Mouse (Mus musculus): ENCODE results near the gene Gpc6.

Gene Gpc6

DNA sequence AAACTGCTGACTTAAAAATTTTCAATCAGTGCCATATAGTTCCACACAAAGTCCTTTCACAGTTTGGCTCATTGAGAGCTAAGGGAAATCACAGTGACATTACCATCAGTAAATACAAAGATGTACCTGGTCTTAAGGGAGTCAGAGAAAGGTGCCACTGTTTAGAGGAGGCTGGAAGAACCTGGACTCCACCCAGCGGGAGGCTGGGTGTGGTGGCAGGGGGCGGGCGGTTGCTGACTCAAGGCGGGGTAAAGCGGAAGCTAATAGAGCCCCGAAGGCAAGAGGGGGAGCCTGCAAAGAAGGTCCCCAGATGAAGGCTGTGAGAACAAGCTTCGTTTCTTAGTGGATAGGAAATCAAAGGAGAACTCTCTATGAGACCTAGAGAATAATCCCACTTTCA, 861.5 kb downstream of the Gpc6 start:
- no peak for DNase-seq (ENCODE audit: low read depth, low spot score)

DNA sequence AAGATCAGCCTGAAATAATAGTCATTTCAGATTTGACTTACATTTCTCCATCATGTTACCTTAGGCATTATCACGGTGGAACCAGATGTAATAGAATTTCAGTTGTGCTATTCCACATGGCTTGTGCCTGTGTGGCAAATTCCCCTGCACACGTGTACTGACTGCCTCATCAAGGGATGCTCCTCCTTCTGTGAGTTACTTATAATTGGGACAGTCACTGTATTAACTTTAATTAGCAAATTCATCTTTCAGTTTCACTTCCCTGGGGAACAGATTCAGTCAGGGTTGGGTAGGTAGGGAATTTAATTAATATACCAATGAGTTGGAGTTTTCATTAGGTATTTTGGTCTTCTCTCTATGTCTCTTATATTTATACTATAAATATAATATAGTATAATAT, 869.8 kb downstream of the Gpc6 start:
- DNase-seq (ENCODE audit: low read depth, low spot score) = no peak

DNA sequence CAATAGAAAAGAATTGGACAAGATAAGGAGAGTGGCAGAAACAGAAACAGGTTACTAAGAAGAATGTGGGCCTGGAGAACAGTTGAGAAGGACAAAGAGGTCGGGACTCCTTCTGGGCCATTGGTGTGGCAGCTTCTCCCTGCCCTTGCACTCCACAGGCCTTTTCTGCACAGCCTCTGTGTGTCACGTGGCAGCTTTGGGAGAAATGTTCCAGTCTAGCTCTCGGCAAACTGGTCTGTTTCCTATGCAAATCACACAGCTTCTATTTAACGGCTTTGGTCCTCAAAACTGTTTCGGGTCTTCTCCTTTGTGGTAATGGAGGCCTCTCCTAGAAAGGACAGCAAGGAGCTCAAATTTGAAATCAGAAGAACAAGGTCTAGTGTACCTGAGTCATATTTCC, 871.5 kb downstream of the Gpc6 start:
- DNase-seq (ENCODE audit: low read depth, low spot score) = no peak

DNA sequence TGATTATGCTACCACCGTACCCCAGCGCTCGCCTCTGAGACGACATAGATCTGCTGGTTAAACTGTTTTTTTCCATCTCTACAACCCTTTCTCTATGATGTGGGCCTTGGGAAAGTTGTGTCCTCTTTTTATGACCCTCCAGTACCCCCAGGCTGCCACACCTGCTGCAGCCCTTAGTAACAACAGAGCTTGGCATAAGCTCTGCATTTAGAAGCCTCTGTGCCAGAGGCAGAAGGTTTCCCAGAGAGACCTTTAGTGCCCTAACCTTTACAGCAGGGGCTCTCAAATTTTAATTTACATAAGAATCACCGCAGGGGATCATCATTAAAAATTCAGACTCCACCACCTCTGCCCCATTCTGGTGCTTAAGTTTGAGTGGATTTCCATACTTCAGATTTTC, 875.3 kb downstream of the Gpc6 start:
- no peak for DNase-seq (ENCODE audit: low read depth, low spot score)

DNA sequence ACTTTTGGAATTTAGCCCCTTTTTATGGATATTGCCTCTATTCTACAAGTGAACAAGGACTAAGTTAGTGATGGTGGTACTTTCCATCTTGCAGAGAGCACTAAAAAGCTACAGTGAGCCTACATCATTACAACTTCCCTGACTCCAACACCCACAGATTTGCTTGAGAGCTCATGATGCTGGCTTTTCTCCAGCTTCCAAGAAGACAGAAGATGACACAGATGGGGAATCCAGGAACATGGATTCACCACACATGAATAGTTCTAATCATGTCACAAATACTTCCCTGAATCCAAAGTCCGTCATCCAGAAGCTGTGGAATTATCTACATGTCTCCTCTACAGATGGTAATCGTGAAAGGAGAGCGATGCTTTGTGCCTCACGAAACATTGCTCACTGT, 882.7 kb downstream of the Gpc6 start:
- DNase-seq (ENCODE audit: low read depth, low spot score) = no peak

DNA sequence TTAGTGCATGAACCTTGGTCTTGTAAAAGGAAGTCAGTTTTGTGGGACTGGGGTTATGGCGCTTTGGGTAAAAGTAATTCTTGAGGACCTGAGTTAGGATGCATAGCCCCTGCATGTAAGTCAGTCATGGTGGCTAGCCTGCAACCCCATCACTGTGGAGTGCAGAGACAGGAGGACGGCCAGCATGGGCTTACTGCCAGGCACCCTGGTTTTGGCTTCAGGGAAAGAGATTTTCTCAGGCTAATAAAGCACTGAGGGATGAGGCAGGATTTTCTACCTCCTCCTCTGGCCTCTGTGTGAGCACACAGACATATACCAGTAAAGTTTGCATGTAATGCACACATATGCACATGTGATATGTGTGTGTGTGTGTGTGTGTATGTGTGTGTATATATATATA, 883.2 kb downstream of the Gpc6 start:
- DNase-seq (ENCODE audit: low read depth, low spot score) = no peak

DNA sequence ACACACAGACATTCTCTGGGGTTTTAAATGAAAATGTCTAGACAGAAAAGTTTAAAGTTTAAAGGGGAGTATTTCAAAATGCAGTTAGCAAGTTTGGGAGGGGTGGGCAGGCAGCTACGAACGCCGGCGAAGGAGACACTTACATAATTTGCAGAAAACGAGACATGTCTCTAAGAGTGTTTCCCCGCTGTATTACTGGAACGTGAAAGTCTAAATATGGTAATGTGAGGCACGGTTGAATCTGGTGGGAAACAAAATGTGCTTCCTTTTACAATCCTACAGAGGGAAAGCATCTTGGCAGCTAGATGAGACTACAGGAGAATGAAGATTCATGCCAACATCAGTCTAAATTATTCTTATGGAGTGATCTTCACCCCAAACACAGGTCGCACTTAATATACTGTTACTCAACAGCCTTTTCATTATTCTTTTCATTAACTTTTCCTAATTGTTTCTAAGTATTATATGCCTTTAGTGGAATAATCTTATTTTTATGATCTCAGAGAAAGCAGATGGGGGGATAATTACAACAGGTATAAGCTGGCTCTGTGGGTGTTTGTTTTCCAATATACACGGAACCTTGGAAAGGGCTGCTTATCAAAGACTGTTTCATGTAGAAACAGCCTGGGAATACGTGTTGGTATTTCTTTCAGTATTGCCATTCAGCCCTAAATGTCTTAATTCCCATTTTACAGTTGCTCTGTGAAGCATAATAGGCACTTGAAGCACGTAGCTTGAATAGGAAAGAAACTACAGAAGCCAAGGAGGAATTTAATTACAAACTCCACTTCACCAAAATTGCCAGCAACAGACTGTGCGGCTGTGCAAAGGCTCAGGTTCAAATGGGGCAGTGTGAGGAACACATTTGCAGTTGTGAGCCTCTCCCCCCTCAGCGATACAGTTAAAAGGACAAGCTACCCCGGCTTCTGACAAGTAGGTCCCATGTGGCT, 885.5 kb downstream of the Gpc6 start:
- DNase-seq (ENCODE audit: low read depth, low spot score) = no peak

DNA sequence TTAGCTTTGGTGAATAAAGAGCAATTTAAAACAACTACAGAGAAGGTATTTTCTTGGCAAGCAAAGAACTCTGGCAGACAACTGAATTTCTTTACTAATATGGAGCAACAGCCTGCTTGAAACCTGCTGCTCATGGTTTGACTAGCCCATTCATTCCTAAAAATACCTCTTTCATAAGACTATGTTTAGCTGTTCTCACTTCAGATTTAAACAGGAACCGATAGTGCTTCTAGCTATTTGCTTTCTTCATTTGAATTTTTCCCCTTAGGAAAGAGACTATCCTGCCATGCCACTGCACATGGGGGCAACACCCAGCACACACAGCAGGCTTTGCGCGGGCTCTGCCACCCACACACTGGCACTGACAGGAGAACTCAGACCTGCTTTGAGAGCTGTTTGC, 888.4 kb downstream of the Gpc6 start:
- no peak for DNase-seq (ENCODE audit: low read depth, low spot score)

DNA sequence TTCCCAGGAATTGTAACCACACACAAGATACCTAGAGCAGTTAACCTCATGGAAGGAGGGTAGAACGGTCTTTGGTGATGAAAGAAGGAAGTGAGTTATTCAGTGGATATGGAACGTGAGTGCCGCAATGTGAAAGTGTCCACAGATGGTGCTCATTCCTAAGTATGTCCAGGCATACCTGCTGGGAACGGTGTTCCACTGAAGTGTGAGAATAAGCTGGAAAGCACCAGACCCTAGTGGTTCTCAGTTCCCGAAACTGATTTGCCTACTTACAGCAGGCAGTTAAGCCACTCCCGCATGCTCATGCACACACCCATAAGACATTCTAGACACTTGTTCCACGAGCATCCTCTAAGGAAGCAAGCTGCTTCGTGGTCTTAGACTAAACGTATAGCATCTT, 890.9 kb downstream of the Gpc6 start:
- DNase-seq (ENCODE audit: low read depth, low spot score) = no peak

DNA sequence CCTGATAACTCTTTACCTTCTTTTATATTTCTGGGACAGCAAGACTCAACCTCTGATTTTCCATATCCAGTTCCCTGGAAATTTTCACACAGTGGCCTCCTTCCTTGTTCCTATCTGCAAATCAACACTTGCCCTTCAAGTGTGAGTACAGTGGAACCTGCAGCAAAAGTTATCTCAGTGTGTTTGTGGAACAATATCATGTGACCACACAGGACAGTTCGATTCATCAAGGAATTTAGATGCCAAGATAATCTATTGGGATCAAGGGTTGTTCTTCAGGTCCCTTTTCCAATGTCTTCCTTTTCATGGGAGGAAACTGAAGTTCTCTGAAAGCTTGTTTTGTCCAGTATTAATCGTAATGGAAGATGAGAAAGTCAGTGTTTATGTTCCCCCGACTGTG, 891.6 kb downstream of the Gpc6 start:
- no peak for DNase-seq (ENCODE audit: low read depth, low spot score)

DNA sequence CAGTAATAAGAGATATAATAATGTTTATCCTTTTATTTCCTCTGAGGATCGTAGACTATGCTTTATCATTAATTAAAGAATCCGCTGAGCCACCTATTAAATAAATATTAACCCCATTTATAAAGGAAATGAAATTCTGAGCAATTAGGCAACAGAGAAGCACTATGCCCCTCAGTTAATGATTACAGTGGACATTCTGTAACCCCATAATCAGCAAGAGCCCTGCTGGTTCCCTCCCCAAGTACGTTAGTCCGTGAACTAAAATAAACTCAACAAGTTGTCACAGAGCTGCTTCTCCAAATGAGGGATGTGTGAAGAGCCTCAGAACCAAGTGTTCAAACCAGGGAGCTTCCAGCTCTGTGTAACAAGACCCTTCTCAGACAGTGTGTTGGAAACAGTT, 892.1 kb downstream of the Gpc6 start:
- no peak for DNase-seq (ENCODE audit: low read depth, low spot score)

DNA sequence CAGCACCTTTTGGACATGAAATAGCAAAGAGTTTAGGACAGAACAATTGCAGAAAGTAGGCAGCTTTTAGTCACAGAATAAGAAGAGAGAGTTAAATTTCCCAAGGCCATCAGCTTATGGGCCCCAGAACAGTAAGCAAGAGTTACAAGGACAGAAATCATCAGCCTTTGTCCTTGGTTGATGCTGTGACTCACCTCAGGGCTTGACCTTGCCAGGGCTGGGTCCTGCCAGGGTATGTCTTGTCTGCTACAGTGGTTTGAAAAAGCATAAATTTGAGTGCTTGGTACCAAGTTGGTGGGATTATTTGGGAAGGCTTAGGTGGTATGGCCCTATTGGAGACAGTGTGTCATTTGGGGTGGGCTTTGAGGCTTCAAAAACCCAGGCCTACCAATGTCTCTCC, 899.4 kb downstream of the Gpc6 start:
- no peak for DNase-seq (ENCODE audit: low read depth, low spot score)

DNA sequence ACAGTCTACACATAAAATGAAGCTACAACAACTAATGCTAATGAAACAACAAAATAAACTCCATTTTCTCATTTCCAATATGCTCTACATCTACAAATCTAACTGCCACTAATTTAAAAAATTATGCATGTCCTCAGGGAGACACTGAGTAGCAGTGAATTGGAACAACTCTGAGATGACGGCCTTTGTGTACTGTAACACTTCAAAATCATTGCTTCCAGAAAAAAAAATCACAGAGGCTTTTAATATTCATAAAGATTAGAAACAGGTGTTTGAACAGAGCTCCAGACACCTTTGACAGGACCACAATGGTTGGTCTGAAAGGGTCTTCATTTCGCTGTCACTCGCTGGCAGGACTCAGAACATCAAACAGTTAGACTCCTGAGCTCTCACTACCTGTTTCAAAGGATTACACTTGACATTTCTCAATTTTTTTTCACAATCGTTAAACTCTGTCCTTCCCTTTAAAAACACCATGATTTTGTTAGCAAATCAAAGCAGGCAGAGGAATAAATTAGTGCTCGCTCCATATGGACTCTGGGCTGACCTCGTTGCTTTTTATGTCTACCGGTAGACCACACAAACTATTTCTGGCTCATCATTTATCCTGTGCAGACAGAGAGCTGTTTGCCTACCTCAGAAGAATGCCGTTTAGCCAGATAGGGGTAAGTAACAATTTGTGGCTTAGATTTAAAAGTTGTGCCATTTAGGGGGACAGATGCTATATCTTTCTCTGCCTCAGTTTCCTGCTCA, 901.4 kb downstream of the Gpc6 start:
- peak; percentile 23 for DNase-seq (ENCODE audit: low read depth, low spot score)

DNA sequence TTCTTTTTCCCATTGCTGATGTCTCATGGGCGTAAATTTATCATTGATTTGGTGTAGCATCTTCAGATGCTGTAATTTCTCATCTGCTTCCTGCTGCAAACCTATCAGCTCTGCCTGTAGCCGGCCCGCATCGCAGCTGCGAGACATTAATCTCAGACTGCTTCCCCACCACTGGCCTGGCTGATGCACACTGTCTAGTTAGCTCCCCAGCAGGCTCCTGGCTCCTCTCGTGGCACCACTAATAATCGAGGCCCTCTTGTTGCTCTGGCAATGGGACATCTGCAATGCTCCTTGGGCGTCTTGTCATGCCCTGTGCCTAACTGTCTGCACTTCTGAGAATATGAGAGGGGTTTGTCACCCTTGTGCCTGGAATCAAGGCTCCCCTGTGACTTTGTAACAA, 906.2 kb downstream of the Gpc6 start:
- no peak for DNase-seq (ENCODE audit: low read depth, low spot score)

DNA sequence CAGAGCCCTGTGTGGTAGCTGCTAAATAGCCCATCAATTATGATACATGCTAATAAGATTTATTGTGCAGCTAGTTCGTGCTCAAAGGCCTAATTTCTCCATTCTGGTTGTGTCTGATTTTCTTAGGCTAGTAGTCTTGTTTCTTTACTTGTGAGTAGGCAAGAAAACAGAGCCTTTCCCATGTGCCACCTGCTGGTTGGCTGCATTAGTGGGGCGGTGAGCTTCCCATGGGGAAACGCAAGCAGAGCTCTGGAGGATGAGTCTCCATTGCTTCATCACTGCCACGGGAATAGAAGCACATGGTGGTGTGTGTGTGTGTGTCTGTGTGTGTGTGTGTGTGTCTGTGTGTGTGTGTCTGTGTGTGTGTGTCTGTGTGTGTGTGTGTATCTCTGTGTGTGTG, 906.6 kb downstream of the Gpc6 start:
- DNase-seq (ENCODE audit: low read depth, low spot score) = no peak

DNA sequence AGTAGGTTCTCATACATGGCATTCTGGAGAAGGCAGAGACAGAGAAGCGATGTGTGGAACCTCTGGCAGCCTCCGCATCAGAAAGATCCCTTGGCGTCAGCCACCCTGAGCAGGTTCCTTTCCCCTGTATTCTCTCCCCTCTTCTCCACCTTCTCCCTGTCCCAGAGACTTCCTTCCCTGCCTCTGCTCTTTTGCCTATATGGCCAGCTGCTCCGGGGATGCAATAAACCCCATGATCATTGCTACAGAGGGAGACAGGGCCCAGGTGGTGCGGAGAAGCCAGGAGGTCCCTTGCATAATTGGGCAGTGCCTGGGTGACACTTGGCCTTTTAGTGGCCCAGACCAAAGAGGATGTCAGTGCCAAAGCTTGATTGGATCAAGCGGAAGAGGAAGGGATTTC, 910.4 kb downstream of the Gpc6 start:
- DNase-seq (ENCODE audit: low read depth, low spot score) = no peak

DNA sequence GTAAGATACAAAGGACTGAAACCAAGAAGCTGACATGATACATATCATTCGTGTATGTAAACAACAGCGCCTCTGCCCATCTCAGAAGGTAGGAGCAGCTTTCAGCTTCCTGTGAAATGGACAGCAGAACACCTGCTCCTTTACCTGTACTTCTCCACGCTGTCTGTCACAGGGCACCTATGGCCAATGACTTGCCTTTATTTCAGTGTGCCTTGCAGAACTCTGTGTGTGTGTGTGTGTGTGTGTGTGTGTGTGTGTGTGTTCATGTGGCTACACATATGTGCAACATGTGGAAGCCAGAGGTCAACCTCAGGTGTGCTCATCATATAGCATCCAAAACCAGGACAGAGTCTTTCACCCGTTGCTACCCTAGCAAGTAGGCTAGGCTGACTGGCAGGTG, 911.9 kb downstream of the Gpc6 start:
- no peak for DNase-seq (ENCODE audit: low read depth, low spot score)

DNA sequence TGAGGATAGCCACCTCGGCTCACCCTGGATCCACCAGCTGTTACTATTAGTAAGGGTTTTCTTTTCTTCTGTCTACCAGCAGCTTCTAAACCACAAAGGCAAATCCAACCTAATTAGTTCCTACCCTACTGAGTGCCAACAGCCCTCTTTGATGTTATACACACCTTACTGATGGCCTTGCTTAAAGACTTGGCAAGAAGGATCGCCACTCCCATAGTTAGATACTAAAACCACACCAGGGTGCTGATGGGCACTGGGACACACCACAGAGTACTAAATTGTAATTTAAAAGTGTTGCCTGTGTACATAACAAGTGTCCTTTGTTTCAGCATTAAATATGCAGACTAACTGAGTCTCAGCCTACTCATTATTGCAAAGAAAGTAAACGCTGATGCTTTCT, 912.6 kb downstream of the Gpc6 start:
- DNase-seq (ENCODE audit: low read depth, low spot score) = no peak

DNA sequence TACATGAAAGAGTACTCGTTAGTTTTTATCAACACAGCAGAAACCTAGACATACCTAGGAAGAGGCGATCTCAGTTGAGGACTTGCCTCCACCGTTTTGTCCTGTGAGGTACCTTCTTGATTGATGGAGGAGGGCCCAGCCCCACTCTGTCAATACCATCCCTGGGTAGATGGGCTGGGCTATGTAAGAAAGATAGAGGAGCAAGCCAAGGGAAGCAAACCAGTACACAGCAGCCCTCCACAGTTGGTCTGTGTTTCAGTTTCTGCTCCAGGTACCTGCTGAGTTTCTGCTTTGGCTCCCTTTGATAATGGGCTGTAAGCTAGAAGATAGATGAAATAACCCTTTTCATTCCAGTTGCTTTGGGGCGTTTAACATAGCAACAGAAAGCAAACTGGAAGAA, 916.1 kb downstream of the Gpc6 start:
- DNase-seq (ENCODE audit: low read depth, low spot score) = no peak

DNA sequence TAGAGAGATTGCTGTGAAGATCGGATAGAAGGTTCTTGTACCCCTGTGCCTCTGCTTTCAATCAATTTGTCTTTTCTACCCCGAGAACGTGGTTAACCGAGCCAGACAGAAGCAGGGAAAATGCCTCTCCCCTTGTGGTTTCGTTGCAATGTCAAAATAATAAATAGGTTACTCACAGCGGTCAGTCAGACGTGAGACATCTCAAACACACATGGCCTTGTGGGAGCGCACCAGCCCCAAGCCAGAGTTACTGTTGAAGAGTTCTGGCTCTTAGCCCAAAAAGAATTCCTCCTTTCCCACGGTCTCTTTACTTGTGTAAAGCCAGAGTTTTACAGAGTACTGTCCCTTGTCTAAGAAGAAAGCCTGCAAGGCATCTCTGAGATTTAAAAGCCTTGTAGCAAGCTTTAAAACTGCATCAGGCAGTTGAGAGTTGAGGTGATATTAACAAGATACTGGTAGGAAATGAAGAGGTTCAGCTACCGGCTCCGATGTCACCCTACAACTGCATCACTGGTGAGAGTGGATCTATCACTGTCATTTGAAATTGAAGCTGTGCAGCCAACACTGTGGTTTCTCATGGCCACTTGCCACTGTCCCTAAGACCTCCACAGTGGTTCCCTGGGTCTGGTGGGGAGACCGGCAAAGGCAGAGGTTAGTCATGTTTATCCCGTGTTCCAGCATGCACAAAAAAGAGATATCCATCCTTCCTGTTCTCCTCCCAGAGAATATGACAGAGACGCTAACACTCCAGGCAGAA, 916.9 kb downstream of the Gpc6 start:
- no peak for DNase-seq (ENCODE audit: low read depth, low spot score)

DNA sequence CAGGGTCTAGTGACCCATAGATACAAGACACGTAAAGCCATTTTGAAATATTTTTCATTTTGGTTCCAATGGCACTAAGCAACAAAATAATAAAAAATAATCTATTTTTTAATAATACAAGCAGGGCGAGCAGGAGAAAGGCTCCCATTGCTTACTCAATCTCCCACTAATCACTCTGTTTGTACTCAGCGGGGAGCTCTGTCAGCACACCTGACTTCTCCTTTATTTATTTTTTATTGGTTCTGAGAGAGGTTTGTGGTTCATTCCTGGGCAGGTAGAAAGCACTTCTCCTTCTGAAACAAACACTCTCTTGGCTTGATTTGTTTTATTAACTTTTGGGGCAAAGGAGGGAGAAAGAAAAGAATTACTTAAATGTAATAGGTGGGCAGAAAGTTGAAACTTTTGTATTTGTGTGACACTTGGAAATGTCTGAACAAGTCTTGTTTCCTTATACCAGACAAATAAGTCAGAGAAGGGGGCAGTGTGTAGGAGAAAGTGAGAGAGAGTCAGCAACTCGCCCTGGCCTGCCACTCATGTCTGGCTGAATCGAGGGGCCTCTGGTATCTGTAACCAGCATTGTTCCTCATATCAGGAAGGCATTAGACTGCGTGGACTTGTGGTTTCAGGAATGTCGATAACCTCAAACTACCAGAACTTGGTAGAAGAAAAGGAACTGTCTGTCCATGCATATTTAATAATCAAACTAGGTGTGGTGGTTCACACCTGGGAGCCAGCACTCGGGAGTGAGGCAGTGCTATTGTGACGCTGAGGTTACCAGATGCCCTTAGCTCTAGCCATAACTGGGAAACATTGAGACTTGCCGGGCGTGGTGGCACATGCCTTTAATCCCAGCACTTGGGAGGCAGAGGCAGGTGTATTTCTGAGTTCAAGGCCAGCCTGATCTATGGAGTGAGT, 924.7 kb downstream of the Gpc6 start:
- DNase-seq (ENCODE audit: low read depth, low spot score) = no peak
